Mouse (Mus musculus): ENCODE measurements around the gene Ddah2. TPM values are rescaled to one million over a fixed set of nuclear protein-coding genes. Genes with fewer than 3 reads are reported as not detected.

Gene Ddah2
- polyA plus RNA-seq, 1 experiment from 2014 or later: 227 TPM

- no peak overlapping the region for H3K4me2 ChIP-seq (ENCODE audit: low read length)
- H3K36me3 ChIP-seq (ENCODE audit: insufficient read depth, low read length): peaks cover 6% of the 10 kb centered on the region; the same call in 1 of the 2 replicates
- ATAC-seq (replicated peaks; ENCODE audit: low FRiP score, low read depth) (no peak), DNase-seq (ENCODE audit: low spot score) (no peak)
- peaks cover 18% of the 10 kb centered on the region for H3K4me1 ChIP-seq (replicated peaks; ENCODE audit: insufficient read depth, low read length)
- TF ChIP-seq CTCF (IDR thresholded peaks at IDR 0.05; ENCODE audit: low read depth): no peak
- no peak overlapping the region for H3K27ac ChIP-seq
- no peaks in the 10 kb centered on the region for H3K9me3 ChIP-seq (replicated peaks; ENCODE audit: low read length)
- no peaks in the 10 kb centered on the region for H3K27me3 ChIP-seq (ENCODE audit: insufficient read depth, low read length)
- no peak overlapping the region for H3K9ac ChIP-seq (ENCODE audit: low read depth, low read length)
- no peak overlapping the region for H3K4me3 ChIP-seq (replicated peaks; ENCODE audit: low read depth, low read length)
- WGBS: 86% methylated on average over 3 of the region's 3 CpGs
Observed at GRCm38 (mm10) chr17:35063466-35063865, 4.6 kb downstream of the Ddah2 start.

GRCm38 (mm10) chr17:35064378-35064877, 5.6 kb downstream of the Ddah2 start:
- ATAC-seq (replicated peaks; ENCODE audit: low FRiP score, low read depth) (no peak; the same call in 1 of the 2 replicates), DNase-seq (ENCODE audit: low spot score) (peak; percentile 29)
- Histone ChIP-seq H3K4me1 (replicated peaks; ENCODE audit: insufficient read depth, low read length) (peaks cover 18% of the 10 kb centered on the region), H3K4me2 (ENCODE audit: low read length) (peak overlapping the region; percentile 64), H3K4me3 (replicated peaks; ENCODE audit: low read depth, low read length) (peak overlapping the region; percentile 36), H3K27ac (peak overlapping the region; percentile 79), H3K36me3 (ENCODE audit: insufficient read depth, low read length) (peaks cover 6% of the 10 kb centered on the region; the same call in 1 of the 2 replicates), H3K9ac (ENCODE audit: low read depth, low read length) (peak overlapping the region; percentile 53; the same call in 1 of the 2 replicates), H3K9me3 (replicated peaks; ENCODE audit: low read length) (no peaks in the 10 kb centered on the region), H3K27me3 (ENCODE audit: insufficient read depth, low read length) (no peaks in the 10 kb centered on the region)
- 30% methylated on average over 10 of the region's 10 CpGs for WGBS
- TF ChIP-seq CTCF (IDR thresholded peaks at IDR 0.05; ENCODE audit: low read depth): no peak

- 1% methylated on average over 48 of the region's 48 CpGs for WGBS
- H3K27ac ChIP-seq: peak within 1 kb of the TSS; percentile 79
- no peaks in the 10 kb centered on the region for H3K9me3 ChIP-seq (replicated peaks; ENCODE audit: low read length)
- peaks cover 6% of the 10 kb centered on the region; the same call in 1 of the 2 replicates for H3K36me3 ChIP-seq (ENCODE audit: insufficient read depth, low read length)
- no peaks in the 10 kb centered on the region for H3K27me3 ChIP-seq (ENCODE audit: insufficient read depth, low read length)
- peak within 1 kb of the TSS; percentile 64 for H3K4me2 ChIP-seq (ENCODE audit: low read length)
- TF ChIP-seq CTCF (IDR thresholded peaks at IDR 0.05; ENCODE audit: low read depth): 0 out of 2 replicates have a peak, but pooled peaks have one; percentile 24
- peak within 1 kb of the TSS; percentile 53 for H3K9ac ChIP-seq (ENCODE audit: low read depth, low read length)
- DNase-seq (ENCODE audit: low spot score) (peak; percentile 89), ATAC-seq (replicated peaks; ENCODE audit: low FRiP score, low read depth) (peak; percentile 54)
- H3K4me3 ChIP-seq (replicated peaks; ENCODE audit: low read depth, low read length): peak within 1 kb of the TSS; percentile 36
- H3K4me1 ChIP-seq (replicated peaks; ENCODE audit: insufficient read depth, low read length): peaks cover 16% of the 10 kb centered on the region
Observed at GRCm38 (mm10) chr17:35064951-35065947, 6.4 kb downstream of the Ddah2 start, which contains the start of gene Ly6g6c. Ly6g6c (plus strand) TSS chr17:35065388.

DNA sequence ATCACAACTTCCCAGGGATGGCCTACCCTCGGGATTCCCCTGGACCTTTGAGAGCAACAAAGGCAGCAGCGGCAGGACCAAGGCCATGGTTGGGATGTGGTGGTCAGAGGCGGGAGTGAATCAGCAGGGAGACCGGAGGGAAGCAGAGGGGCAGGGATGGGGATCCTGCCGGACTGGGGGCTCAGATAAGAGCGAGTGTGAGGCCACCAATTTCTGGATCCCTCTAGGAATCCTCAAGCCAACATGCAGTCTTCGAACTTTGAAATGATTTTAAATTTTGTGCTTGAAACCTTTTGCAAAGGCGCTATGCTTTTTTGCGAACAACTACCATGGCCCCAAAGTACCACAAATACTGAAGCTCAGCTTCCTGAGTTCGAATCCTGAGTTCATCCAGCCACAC, 7.2 kb downstream of the Ddah2 start, which contains the start of gene Mpig6b:
Gene Mpig6b, minus strand, starts transcription at position 101 of the 400 bp plus-strand sequence.
- WGBS: 58% methylated on average over 10 of the region's 10 CpGs
- peaks cover 10% of the 10 kb centered on the region; the same call in 1 of the 2 replicates for H3K4me1 ChIP-seq (replicated peaks; ENCODE audit: insufficient read depth, low read length)
- H3K4me2 ChIP-seq (ENCODE audit: low read length): peak within 1 kb of the TSS; percentile 64
- no peak for DNase-seq (ENCODE audit: low spot score)
- H3K9me3 ChIP-seq (replicated peaks; ENCODE audit: low read length): no peaks in the 10 kb centered on the region
- peak within 1 kb of the TSS; percentile 53 for H3K9ac ChIP-seq (ENCODE audit: low read depth, low read length)
- TF ChIP-seq CTCF (IDR thresholded peaks at IDR 0.05; ENCODE audit: low read depth): no peak
- H3K4me3 ChIP-seq (replicated peaks; ENCODE audit: low read depth, low read length): peak within 1 kb of the TSS; percentile 36
- no peak for ATAC-seq (replicated peaks; ENCODE audit: low FRiP score, low read depth)
- H3K27ac ChIP-seq: peak within 1 kb of the TSS; percentile 79; the same call in 1 of the 2 replicates
- peaks cover 6% of the 10 kb centered on the region; the same call in 1 of the 2 replicates for H3K36me3 ChIP-seq (ENCODE audit: insufficient read depth, low read length)
- H3K27me3 ChIP-seq (ENCODE audit: insufficient read depth, low read length): no peaks in the 10 kb centered on the region

DNA sequence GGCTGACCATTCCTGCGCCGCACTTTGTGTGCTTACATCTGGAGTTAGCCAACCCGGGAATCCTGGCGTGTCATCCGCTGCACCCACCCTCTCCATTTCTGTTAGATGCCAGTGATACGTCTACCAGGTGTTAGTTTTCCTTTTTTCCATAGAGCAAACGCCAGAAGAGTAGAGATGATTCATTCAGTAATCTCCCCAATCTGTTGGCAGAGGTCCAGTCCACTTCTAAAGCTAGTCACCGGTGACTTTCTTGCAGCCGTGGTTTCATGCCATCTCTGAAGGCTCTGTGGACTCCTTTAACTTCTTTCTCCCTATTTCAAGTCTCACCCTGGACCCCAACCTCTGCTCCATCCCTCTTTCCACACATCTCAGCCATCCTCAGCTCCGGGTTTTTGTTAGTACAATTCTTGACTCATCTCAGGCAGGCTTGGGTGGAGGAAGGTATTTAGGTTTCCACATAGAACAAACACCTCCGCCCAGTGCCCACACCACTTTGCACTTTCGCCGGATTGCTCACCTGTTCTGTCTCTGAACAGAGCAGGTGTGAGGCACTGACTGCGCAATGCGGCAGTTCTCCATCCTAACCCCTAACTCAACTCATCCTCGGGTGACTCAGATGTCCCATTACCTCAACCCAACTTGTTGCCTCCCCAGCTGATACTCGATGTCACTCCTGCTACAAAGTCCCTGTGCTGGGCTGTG, 9.5 kb downstream of the Ddah2 start:
- Histone ChIP-seq H3K4me3 (replicated peaks; ENCODE audit: low read depth, low read length) (no peak overlapping the region), H3K4me1 (replicated peaks; ENCODE audit: insufficient read depth, low read length) (peaks cover 10% of the 10 kb centered on the region; the same call in 1 of the 2 replicates), H3K27me3 (ENCODE audit: insufficient read depth, low read length) (no peaks in the 10 kb centered on the region), H3K4me2 (ENCODE audit: low read length) (no peak overlapping the region), H3K27ac (no peak overlapping the region), H3K9ac (ENCODE audit: low read depth, low read length) (no peak overlapping the region), H3K36me3 (ENCODE audit: insufficient read depth, low read length) (no peaks in the 10 kb centered on the region), H3K9me3 (replicated peaks; ENCODE audit: low read length) (no peaks in the 10 kb centered on the region)
- TF ChIP-seq CTCF (IDR thresholded peaks at IDR 0.05; ENCODE audit: low read depth): no peak
- WGBS: 76% methylated on average over 17 of the region's 17 CpGs
- no peak for ATAC-seq (replicated peaks; ENCODE audit: low FRiP score, low read depth)
- DNase-seq (ENCODE audit: low spot score): no peak

Data from kidney, postnatal 0 days (tissue).